Mouse (Mus musculus): ENCODE measurements around the gene Ercc5.

DNA sequence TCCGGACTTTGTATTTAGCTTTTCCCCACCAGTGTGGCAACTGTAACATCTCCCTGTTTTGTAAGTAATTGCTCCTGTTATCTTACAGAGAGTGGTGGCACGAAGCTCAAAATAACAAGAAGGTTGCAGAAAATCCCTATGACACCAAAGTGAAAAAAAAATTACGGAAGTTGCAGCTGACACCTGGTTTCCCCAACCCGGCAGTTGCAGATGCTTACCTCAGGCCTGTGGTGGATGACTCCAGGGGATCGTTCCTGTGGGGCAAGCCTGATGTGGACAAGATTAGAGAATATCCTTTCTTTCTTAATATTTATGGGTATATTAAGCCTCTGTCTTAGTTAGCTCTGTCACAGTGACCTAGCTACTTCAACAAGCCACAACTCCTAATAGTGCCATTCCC is 30.5 kb downstream of the Ercc5 start:
- TF ChIP-seq CTCF (IDR thresholded peaks at IDR 0.05; ENCODE audit: low read depth, low read length) (no peak), POLR2A (IDR thresholded peaks at IDR 0.05; ENCODE audit: extremely low read depth, insufficient read depth, low read length) (no peak)
